Mouse (Mus musculus): ENCODE measurements around the gene Dnm3. TPM values are rescaled to one million over a fixed set of nuclear protein-coding genes. Genes with fewer than 3 reads are reported as not detected.

Gene Dnm3
- polyA plus RNA-seq, 1 experiment from 2014 or later: 94.2 TPM

GRCm38 (mm10) chr1:162449161-162449909 lies 28.5 kb downstream of the Dnm3 start:
- 0 out of 2 replicates have a peak, but pooled peaks cover 2% of the 10 kb centered on the region for H3K4me1 ChIP-seq (ENCODE audit: control insufficient read depth, insufficient read depth, low read length)
- H3K4me3 ChIP-seq (ENCODE audit: low read depth, low read length): no peak overlapping the region
- H3K36me3 ChIP-seq (ENCODE audit: control insufficient read depth, insufficient read depth, low read length): no peaks in the 10 kb centered on the region
- no peak overlapping the region for H3K4me2 ChIP-seq (ENCODE audit: low read depth, low read length)
- no peak overlapping the region for H3K9ac ChIP-seq (replicated peaks; ENCODE audit: low read depth, low read length)
- 82% methylated on average over 3 of the region's 3 CpGs for WGBS
- no peak overlapping the region for H3K27ac ChIP-seq (ENCODE audit: low read depth, low read length)
- no peak for ATAC-seq (ENCODE audit: low read depth)
- H3K27me3 ChIP-seq (ENCODE audit: control insufficient read depth, insufficient read depth, low read length): no peaks in the 10 kb centered on the region
- H3K9me3 ChIP-seq (ENCODE audit: control insufficient read depth, low read length): no peaks in the 10 kb centered on the region

- WGBS: 88% methylated on average over 8 of the region's 8 CpGs
- Histone ChIP-seq H3K27me3 (ENCODE audit: control insufficient read depth, insufficient read depth, low read length) (no peaks in the 10 kb centered on the region), H3K9me3 (ENCODE audit: control insufficient read depth, low read length) (no peaks in the 10 kb centered on the region), H3K4me1 (ENCODE audit: control insufficient read depth, insufficient read depth, low read length) (no peaks in the 10 kb centered on the region), H3K4me2 (ENCODE audit: low read depth, low read length) (no peak overlapping the region), H3K4me3 (ENCODE audit: low read depth, low read length) (no peak overlapping the region), H3K36me3 (ENCODE audit: control insufficient read depth, insufficient read depth, low read length) (no peaks in the 10 kb centered on the region), H3K9ac (replicated peaks; ENCODE audit: low read depth, low read length) (no peak overlapping the region), H3K27ac (ENCODE audit: low read depth, low read length) (no peak overlapping the region)
- ATAC-seq (ENCODE audit: low read depth): no peak
Measured at GRCm38 (mm10) chr1:162444805-162445204, 33.0 kb downstream of the Dnm3 start.

- Histone ChIP-seq H3K4me1 (ENCODE audit: control insufficient read depth, insufficient read depth, low read length) (no peaks in the 10 kb centered on the region), H3K9me3 (ENCODE audit: control insufficient read depth, low read length) (no peaks in the 10 kb centered on the region), H3K9ac (replicated peaks; ENCODE audit: low read depth, low read length) (no peak overlapping the region), H3K4me2 (ENCODE audit: low read depth, low read length) (no peak overlapping the region), H3K27ac (ENCODE audit: low read depth, low read length) (no peak overlapping the region), H3K4me3 (ENCODE audit: low read depth, low read length) (no peak overlapping the region), H3K36me3 (ENCODE audit: control insufficient read depth, insufficient read depth, low read length) (no peaks in the 10 kb centered on the region), H3K27me3 (ENCODE audit: control insufficient read depth, insufficient read depth, low read length) (no peaks in the 10 kb centered on the region)
- ATAC-seq (ENCODE audit: low read depth): no peak
Measured at GRCm38 (mm10) chr1:162439576-162439975, 38.3 kb downstream of the Dnm3 start.

- Histone ChIP-seq H3K4me1 (ENCODE audit: control insufficient read depth, insufficient read depth, low read length) (no peaks in the 10 kb centered on the region), H3K4me3 (ENCODE audit: low read depth, low read length) (no peak overlapping the region), H3K27ac (ENCODE audit: low read depth, low read length) (no peak overlapping the region), H3K4me2 (ENCODE audit: low read depth, low read length) (no peak overlapping the region), H3K27me3 (ENCODE audit: control insufficient read depth, insufficient read depth, low read length) (no peaks in the 10 kb centered on the region), H3K9ac (replicated peaks; ENCODE audit: low read depth, low read length) (no peak overlapping the region), H3K9me3 (ENCODE audit: control insufficient read depth, low read length) (no peaks in the 10 kb centered on the region), H3K36me3 (ENCODE audit: control insufficient read depth, insufficient read depth, low read length) (no peaks in the 10 kb centered on the region)
- 59% methylated on average over 3 of the region's 3 CpGs for WGBS
- ATAC-seq (ENCODE audit: low read depth): no peak
Measured at GRCm38 (mm10) chr1:162436672-162437071, 41.2 kb downstream of the Dnm3 start.

GRCm38 (mm10) chr1:162428904-162429303 lies 48.9 kb downstream of the Dnm3 start:
- no peaks in the 10 kb centered on the region for H3K27me3 ChIP-seq (ENCODE audit: control insufficient read depth, insufficient read depth, low read length)
- H3K4me3 ChIP-seq (ENCODE audit: low read depth, low read length): no peak overlapping the region
- no peak overlapping the region for H3K27ac ChIP-seq (ENCODE audit: low read depth, low read length)
- H3K9ac ChIP-seq (replicated peaks; ENCODE audit: low read depth, low read length): no peak overlapping the region
- no peaks in the 10 kb centered on the region for H3K9me3 ChIP-seq (ENCODE audit: control insufficient read depth, low read length)
- H3K4me2 ChIP-seq (ENCODE audit: low read depth, low read length): no peak overlapping the region
- no peak for ATAC-seq (ENCODE audit: low read depth)
- H3K4me1 ChIP-seq (ENCODE audit: control insufficient read depth, insufficient read depth, low read length): no peaks in the 10 kb centered on the region
- 81% methylated on average over 2 of the region's 2 CpGs for WGBS
- no peaks in the 10 kb centered on the region for H3K36me3 ChIP-seq (ENCODE audit: control insufficient read depth, insufficient read depth, low read length)

GRCm38 (mm10) chr1:162425930-162426478 lies 51.8 kb downstream of the Dnm3 start:
- Histone ChIP-seq H3K36me3 (ENCODE audit: control insufficient read depth, insufficient read depth, low read length) (no peaks in the 10 kb centered on the region), H3K9me3 (ENCODE audit: control insufficient read depth, low read length) (no peaks in the 10 kb centered on the region), H3K27ac (ENCODE audit: low read depth, low read length) (no peak overlapping the region), H3K4me2 (ENCODE audit: low read depth, low read length) (no peak overlapping the region), H3K9ac (replicated peaks; ENCODE audit: low read depth, low read length) (no peak overlapping the region), H3K27me3 (ENCODE audit: control insufficient read depth, insufficient read depth, low read length) (no peaks in the 10 kb centered on the region), H3K4me1 (ENCODE audit: control insufficient read depth, insufficient read depth, low read length) (no peaks in the 10 kb centered on the region), H3K4me3 (ENCODE audit: low read depth, low read length) (no peak overlapping the region)
- 53% methylated on average over 15 of the region's 15 CpGs for WGBS
- ATAC-seq (ENCODE audit: low read depth): no peak; the same call in 1 of the 2 replicates

GRCm38 (mm10) chr1:162422826-162423225 lies 55.0 kb downstream of the Dnm3 start:
- Histone ChIP-seq H3K4me1 (ENCODE audit: control insufficient read depth, insufficient read depth, low read length) (no peaks in the 10 kb centered on the region), H3K9me3 (ENCODE audit: control insufficient read depth, low read length) (no peaks in the 10 kb centered on the region), H3K4me3 (ENCODE audit: low read depth, low read length) (no peak overlapping the region), H3K9ac (replicated peaks; ENCODE audit: low read depth, low read length) (no peak overlapping the region), H3K4me2 (ENCODE audit: low read depth, low read length) (no peak overlapping the region), H3K36me3 (ENCODE audit: control insufficient read depth, insufficient read depth, low read length) (no peaks in the 10 kb centered on the region), H3K27ac (ENCODE audit: low read depth, low read length) (no peak overlapping the region), H3K27me3 (ENCODE audit: control insufficient read depth, insufficient read depth, low read length) (no peaks in the 10 kb centered on the region)
- no peak for ATAC-seq (ENCODE audit: low read depth)
- 78% methylated on average over 6 of the region's 6 CpGs for WGBS

GRCm38 (mm10) chr1:162413791-162414190 lies 64.0 kb downstream of the Dnm3 start:
- H3K27me3 ChIP-seq (ENCODE audit: control insufficient read depth, insufficient read depth, low read length): no peaks in the 10 kb centered on the region
- no peak overlapping the region for H3K4me2 ChIP-seq (ENCODE audit: low read depth, low read length)
- H3K4me1 ChIP-seq (ENCODE audit: control insufficient read depth, insufficient read depth, low read length): peaks cover 3% of the 10 kb centered on the region; the same call in 1 of the 2 replicates
- H3K9me3 ChIP-seq (ENCODE audit: control insufficient read depth, low read length): no peaks in the 10 kb centered on the region
- H3K27ac ChIP-seq (ENCODE audit: low read depth, low read length): no peak overlapping the region
- ATAC-seq (ENCODE audit: low read depth): no peak
- H3K4me3 ChIP-seq (ENCODE audit: low read depth, low read length): no peak overlapping the region
- 14% methylated on average over 1 of the region's 1 CpGs for WGBS
- H3K36me3 ChIP-seq (ENCODE audit: control insufficient read depth, insufficient read depth, low read length): no peaks in the 10 kb centered on the region
- no peak overlapping the region for H3K9ac ChIP-seq (replicated peaks; ENCODE audit: low read depth, low read length)

GRCm38 (mm10) chr1:162412787-162413429 lies 64.9 kb downstream of the Dnm3 start:
- H3K4me2 ChIP-seq (ENCODE audit: low read depth, low read length): no peak overlapping the region
- 0 out of 2 replicates have a peak, but pooled peaks have one; percentile 32 for ATAC-seq (ENCODE audit: low read depth)
- H3K9me3 ChIP-seq (ENCODE audit: control insufficient read depth, low read length): no peaks in the 10 kb centered on the region
- H3K36me3 ChIP-seq (ENCODE audit: control insufficient read depth, insufficient read depth, low read length): no peaks in the 10 kb centered on the region
- H3K27me3 ChIP-seq (ENCODE audit: control insufficient read depth, insufficient read depth, low read length): no peaks in the 10 kb centered on the region
- H3K27ac ChIP-seq (ENCODE audit: low read depth, low read length): peak overlapping the region; percentile 48
- peaks cover 3% of the 10 kb centered on the region; the same call in 1 of the 2 replicates for H3K4me1 ChIP-seq (ENCODE audit: control insufficient read depth, insufficient read depth, low read length)
- no peak overlapping the region; the same call in 1 of the 2 replicates for H3K9ac ChIP-seq (replicated peaks; ENCODE audit: low read depth, low read length)
- WGBS: 40% methylated on average over 7 of the region's 7 CpGs
- no peak overlapping the region for H3K4me3 ChIP-seq (ENCODE audit: low read depth, low read length)
